Mouse (Mus musculus) adrenal gland, postnatal 25 days (tissue): ENCODE measurements around the gene Itga11. TPM values are rescaled to one million over a fixed set of nuclear protein-coding genes. Genes with fewer than 3 reads are reported as not detected.

Experiments used
- DNase-seq: peaks from one replicate; pipeline ENCODE4 v3.0.0; 2021; ENCODE audit warnings: mixed read lengths
- total RNA-seq: library from RNA; stranded (reverse); gene quantifications from 2 replicates; pipeline ENCODE4 v1.2.3, GENCODE M21; 2021

The Itga11 gene
- total RNA-seq, 1 experiment from 2014 or later: 1.1 TPM

DNA sequence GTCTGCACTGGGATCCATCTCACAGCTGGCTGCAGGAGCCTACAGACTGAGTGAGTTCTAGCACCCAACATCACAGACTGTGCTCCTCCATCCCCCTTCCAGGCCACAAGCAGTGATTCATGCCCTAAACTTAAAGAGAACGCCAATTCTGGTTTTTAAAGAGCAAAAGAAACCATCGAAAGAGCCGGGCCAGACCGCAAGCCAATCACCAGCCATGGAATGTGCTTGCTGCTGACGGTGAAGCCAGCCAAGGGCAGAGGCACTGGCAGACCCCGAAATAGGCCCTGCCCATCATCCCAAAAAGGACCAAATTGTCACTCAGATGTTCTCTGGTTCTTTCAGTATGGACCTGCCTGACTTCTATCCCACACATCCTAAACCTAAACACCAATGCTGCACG lies 6.7 kb downstream of the Itga11 start:
- no peak for DNase-seq

DNA sequence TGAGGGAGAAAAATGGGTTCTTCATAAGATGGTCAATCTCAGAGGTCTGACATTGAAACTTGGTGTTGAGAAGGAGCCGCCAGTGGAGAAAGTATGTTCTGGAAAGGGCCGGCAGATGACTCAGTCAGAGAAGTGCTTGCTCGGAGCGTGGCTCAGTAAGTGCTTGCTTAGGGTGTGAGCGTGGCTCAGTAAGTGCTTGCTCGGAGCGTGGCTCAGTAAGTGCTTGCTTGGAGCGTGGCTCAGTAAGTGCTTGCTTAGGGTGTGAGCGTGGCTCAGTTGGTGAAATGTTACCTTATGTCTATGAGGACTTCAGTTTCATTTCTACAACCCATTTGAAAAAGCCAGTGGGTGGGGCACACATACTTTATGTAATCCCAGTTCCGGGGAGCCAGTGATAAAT lies 12.1 kb downstream of the Itga11 start:
- DNase-seq: no peak

GRCm38 (mm10) chr9:62694054-62694453 lies 16.4 kb downstream of the Itga11 start:
- no peak for DNase-seq

- no peak for DNase-seq
These were observed 17.6 kb downstream of the Itga11 start for GRCm38 (mm10) chr9:62695210-62695609.

DNA sequence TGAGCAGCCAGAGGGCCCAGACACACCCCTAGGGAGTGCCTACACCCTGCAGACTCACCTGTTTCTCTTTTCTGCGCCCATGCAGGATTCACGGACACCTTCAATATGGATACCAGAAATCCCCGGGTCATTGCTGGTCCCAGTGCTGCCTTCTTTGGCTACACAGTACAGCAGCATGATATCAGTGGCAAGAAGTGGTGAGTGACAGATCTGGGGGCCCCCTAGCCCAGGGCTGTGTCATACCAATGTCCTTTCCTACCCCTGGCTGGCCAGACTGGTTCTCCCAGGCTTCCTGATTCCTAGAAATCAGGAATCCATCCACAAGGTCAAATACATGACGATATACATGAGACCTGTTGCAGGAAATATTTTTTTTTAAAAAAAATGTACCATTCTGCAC lies 19.2 kb downstream of the Itga11 start:
- no peak for DNase-seq

DNA sequence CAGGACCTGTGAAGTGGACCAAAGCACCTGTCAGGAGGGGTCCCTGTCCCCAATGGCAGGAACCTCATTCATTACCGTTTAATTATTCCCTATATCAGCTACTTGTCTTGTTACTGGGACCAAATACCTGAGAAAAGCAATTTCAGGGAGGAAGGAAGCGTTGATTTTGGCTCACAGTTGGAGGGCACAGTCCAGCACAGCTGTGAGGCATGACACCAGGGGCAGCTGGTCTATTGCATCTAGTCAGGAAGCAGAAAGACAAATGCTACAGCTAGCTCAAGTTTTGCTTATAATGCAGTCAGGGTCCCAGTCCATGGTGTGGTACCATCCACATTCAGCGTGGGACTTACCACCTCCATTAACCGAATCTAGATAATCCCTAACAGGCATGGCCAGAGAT lies 29.6 kb downstream of the Itga11 start:
- no peak for DNase-seq

DNA sequence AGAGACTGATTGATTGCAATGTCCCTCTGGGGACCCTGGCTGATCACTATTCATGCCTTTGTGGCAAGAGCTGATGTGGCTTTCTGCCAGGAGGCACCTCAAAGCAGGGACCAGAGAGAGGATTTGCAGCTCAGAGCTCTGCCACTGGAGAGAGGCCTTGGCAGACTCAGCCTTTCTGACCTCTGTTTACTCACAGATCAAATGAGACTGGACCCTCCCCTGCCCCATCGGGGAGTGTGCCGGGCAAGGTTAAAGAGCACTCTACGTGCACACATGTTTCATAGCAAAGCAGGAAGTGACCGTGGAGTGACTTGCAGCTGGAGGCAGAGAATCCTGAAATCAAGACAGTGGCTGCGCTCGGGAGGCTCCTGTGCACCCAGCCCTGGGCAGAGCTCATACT lies 30.2 kb downstream of the Itga11 start:
- DNase-seq: peak; percentile 32

GRCm38 (mm10) chr9:62709983-62710382 lies 32.4 kb downstream of the Itga11 start:
- no peak for DNase-seq

DNA sequence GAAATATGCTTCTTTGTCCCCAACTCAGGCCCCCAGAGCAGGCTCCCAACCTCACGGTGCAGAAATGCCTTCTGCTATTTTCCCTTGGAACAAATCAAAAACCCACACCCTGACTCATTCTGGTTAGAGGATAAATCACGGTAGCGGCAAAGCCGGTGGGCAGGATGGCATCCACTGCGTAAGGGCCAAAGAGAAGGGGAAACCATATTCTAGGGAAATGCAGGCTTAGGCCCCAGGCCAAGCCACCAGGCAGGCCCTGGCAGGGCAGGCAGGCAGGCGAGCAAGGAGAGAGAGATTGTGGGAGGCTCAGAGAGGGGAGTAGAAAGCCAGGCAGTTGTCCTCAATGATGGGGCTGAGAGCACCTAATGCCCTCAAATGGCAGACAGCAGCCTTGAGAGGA lies 34.7 kb downstream of the Itga11 start:
- no peak for DNase-seq

DNA sequence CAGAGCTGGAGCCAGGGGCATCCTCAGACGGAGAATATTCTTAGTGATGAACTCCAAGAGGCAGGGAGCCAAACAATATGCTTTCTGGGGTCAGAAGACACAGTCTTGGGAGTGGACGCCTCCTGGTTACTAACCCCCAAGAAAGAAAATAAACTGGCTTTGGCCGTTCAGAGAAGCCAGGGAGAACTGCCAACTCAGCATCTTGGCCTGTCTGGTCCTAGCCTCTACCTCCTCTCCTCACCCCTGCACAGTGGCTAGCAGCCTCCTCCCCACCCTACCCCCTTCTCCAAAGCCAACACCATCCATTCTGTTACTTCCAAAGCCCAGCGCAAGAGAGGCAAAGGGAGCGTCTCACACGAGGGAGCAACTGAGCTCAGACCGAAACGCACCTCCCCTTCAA lies 35.4 kb downstream of the Itga11 start:
- DNase-seq: no peak

DNA sequence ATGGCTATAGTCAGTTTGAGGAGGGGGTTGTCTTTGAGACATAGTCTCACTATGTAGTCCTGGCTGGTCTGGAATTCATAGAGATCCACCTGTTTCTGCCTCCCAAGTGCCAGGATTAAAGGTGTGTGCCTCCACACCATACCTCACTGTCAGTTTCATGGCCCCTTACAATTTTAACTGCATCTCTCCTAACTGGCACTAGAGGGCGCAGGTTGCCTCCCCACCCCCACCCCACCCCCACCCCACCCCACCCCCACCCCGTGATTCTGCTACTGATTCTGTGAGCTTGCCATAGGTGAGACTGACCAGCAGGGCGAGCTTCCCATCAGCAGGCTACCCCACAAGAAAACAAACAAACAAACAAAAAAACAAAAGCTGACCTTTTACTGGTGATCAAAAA lies 36.7 kb downstream of the Itga11 start:
- DNase-seq: no peak

GRCm38 (mm10) chr9:62717982-62718381 lies 40.4 kb downstream of the Itga11 start:
- DNase-seq: no peak

GRCm38 (mm10) chr9:62721791-62722190 lies 44.2 kb downstream of the Itga11 start:
- DNase-seq: no peak

DNA sequence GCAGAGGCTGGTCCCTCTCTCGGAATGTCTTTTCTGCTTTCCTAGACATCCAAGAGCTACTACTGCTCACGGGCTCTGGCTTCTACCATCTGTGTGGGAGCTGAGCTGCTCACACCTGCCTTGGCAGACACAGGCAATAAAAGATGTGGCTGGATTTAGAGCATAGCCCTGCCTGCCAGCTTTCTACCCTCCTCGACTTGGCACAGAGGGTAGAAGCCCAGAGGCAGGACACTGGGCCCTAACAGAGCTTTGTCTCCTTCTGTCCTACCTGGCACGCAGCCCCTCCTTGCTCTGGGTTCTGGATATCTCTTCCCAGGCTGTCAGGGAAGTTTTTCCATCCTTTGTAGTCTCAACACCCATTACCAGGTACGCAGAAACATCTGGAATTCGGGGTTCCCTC lies 45.1 kb downstream of the Itga11 start:
- DNase-seq: no peak

GRCm38 (mm10) chr9:62724175-62724574 lies 46.5 kb downstream of the Itga11 start:
- DNase-seq: no peak

GRCm38 (mm10) chr9:62725247-62725646 lies 47.6 kb downstream of the Itga11 start:
- DNase-seq: no peak

- DNase-seq: no peak
These were observed 48.8 kb downstream of the Itga11 start for GRCm38 (mm10) chr9:62726472-62726871.

- DNase-seq: peak; percentile 49
These were observed 67.1 kb downstream of the Itga11 start for GRCm38 (mm10) chr9:62744558-62745275.

DNA sequence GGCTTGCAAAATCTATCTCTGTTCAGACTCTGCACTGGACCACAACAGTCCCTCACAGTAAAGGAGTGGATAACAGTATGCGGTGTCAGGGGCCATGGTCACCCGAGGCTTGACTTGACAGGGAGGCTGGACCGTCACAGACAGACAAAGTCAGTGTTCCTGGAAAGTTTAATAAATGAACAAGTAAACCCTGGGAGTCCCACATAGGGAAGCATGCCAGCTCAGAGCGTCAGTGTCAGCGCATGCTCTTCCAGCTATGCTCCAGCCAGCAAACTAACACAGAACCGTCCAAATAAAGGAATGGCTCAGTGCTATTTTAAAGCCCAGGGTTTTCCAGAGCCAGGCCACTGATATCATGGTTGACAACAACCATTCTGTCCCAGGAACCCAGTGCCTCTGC lies 69.0 kb downstream of the Itga11 start:
- no peak for DNase-seq

DNA sequence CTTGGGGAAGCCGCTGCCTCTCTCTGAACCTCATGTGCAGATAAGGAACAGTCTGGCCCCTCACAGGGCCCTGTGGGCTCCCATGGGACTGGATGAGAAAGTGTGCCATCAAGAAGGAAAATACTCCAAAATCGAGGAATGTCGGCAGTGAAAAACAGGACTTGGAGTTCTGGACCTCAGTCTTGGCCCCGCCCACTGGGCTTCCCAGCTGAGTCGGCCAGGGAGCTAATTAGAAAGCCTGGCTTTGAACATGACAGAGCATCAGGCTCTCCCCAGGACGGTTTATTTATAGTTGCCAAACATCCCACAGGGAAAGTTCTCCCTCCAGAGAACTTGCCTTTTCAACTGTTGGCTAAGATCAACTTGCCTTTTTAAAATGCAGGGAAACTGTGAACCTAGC lies 72.0 kb downstream of the Itga11 start:
- no peak for DNase-seq

DNA sequence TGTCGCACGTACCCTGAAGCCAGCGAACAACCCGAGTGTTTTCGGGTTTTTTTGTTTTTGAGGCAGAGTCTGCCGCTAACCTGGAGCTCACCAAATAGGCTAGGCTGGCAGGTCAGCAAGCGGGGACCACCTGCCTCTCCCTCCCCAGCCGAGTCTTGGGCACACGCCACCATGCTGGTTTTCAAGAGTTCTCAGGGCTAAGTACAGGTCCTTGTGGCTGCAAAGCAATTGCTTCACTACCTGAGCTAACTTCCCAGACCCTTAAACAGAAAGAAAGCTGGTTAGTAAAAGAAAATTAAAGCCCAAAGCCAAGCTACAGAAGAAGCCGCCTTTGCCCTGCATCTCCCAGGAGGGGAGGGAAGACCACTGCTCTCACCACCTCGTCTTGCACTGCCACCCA lies 72.8 kb downstream of the Itga11 start:
- DNase-seq: no peak

- no peak for DNase-seq
These were observed 80.7 kb downstream of the Itga11 start for GRCm38 (mm10) chr9:62758288-62758687.

GRCm38 (mm10) chr9:62759601-62760000 lies 82.0 kb downstream of the Itga11 start:
- DNase-seq: no peak

GRCm38 (mm10) chr9:62763478-62763877 lies 85.9 kb downstream of the Itga11 start:
- DNase-seq: no peak

- DNase-seq: no peak
These were observed 87.7 kb downstream of the Itga11 start for GRCm38 (mm10) chr9:62765346-62765745.
